8 mouse cellular contexts compared by ENCODE assay signal in genomic region chr4:144929811-144930221, GRCm38 (mm10). TPM values are rescaled to one million over a fixed set of nuclear protein-coding genes. Genes with fewer than 3 reads are reported as not detected.
A peak's percentile ranks its signal among the peaks of the same experiment; 100 is the strongest.
DNase-seq lines count a peak whose midpoint lies in the region; ATAC-seq and TF ChIP-seq lines count a peak whose summit lies in the region.

No protein-coding gene starts in this region.

- 96% methylated on average over 1 of the region's 1 CpGs for WGBS in midbrain, embryonic 13.5 days
- WGBS in midbrain, embryonic 10.5 days, result 79% methylated on average over 1 of the region's 1 CpGs
- whole genome bisulfite sequencing in kidney, embryonic 16.5 days, result 71% methylated on average over 1 of the region's 1 CpGs
- 73% methylated on average over 1 of the region's 1 CpGs for WGBS in lung, embryonic 14.5 days

- DNase-seq in midbrain, embryonic 10.5 days (ENCODE audit: low spot score), result no peak
- DNase-seq in cerebellum, postnatal 4 days (ENCODE audit: low spot score in 2 of 2), result peak; percentile 30 to 71
- peak; percentile 76 to 86 for DNase-seq in heart, adult 9 months (ENCODE audit: low spot score in 2 of 2)
- DNase-seq in lung, embryonic 14.5 days, result peak; percentile 55
- DNase-seq in right cerebral cortex, postnatal 4 days, result peak; percentile 61
- DNase-seq in yolk sac, embryonic 10.5 days (ENCODE audit: low spot score), result no peak

- no peaks in the 10 kb centered on the region for H3K36me3 ChIP-seq in midbrain, embryonic 13.5 days
- no peaks in the 10 kb centered on the region for H3K36me3 ChIP-seq in midbrain, embryonic 10.5 days
- H3K36me3 ChIP-seq in kidney, embryonic 16.5 days (ENCODE audit: insufficient read depth, low read length), result peaks cover 24% of the 10 kb centered on the region
- peaks cover 14% of the 10 kb centered on the region for H3K36me3 ChIP-seq in lung, embryonic 14.5 days (ENCODE audit: insufficient read depth)

- H3K9ac ChIP-seq in midbrain, embryonic 13.5 days (replicated peaks), result no peak overlapping the region
- H3K9ac ChIP-seq in kidney, embryonic 16.5 days (replicated peaks; ENCODE audit: low read length), result peak overlapping the region; percentile 38; the same call in 1 of the 2 replicates
- no peak overlapping the region for H3K9ac ChIP-seq in lung, embryonic 14.5 days

- TF ChIP-seq CTCF in lung, embryonic 14.5 days (IDR thresholded peaks at IDR 0.05; ENCODE audit: low read depth), result no peak

- no peaks in the 10 kb centered on the region for H3K27me3 ChIP-seq in midbrain, embryonic 13.5 days
- no peaks in the 10 kb centered on the region for H3K27me3 ChIP-seq in midbrain, embryonic 10.5 days (ENCODE audit: low read depth, poor library complexity, severe bottlenecking)
- no peaks in the 10 kb centered on the region for H3K27me3 ChIP-seq in kidney, embryonic 16.5 days (ENCODE audit: insufficient read depth, low read length)
- no peaks in the 10 kb centered on the region for H3K27me3 ChIP-seq in lung, embryonic 14.5 days (ENCODE audit: insufficient read depth, low read length)

- ATAC-seq in midbrain, embryonic 13.5 days, result peak; percentile 74
- peak; percentile 43; the same call in 1 of the 2 replicates for ATAC-seq in kidney, embryonic 16.5 days (ENCODE audit: low FRiP score, low TSS enrichment)
- ATAC-seq in lung, embryonic 14.5 days (ENCODE audit: insufficient read depth), result peak; percentile 46

- no peak overlapping the region for H3K27ac ChIP-seq in midbrain, embryonic 13.5 days
- no peak overlapping the region for H3K27ac ChIP-seq in midbrain, embryonic 10.5 days (replicated peaks)
- H3K27ac ChIP-seq in kidney, embryonic 16.5 days (ENCODE audit: low read length), result peak overlapping the region; percentile 96
- H3K27ac ChIP-seq in lung, embryonic 14.5 days (ENCODE audit: low read depth), result peak overlapping the region; percentile 92

- H3K4me1 ChIP-seq in midbrain, embryonic 13.5 days (replicated peaks), result no peaks in the 10 kb centered on the region
- 0 out of 2 replicates have a peak, but pooled peaks cover 6% of the 10 kb centered on the region for H3K4me1 ChIP-seq in midbrain, embryonic 10.5 days
- H3K4me1 ChIP-seq in kidney, embryonic 16.5 days (ENCODE audit: insufficient read depth, low read length), result peaks cover 26% of the 10 kb centered on the region
- peaks cover 12% of the 10 kb centered on the region for H3K4me1 ChIP-seq in lung, embryonic 14.5 days (ENCODE audit: insufficient read depth)

- no peaks in the 10 kb centered on the region for H3K9me3 ChIP-seq in midbrain, embryonic 13.5 days
- 0 out of 2 replicates have a peak, but pooled peaks cover 3% of the 10 kb centered on the region for H3K9me3 ChIP-seq in midbrain, embryonic 10.5 days (replicated peaks)
- H3K9me3 ChIP-seq in kidney, embryonic 16.5 days (ENCODE audit: low read length), result no peaks in the 10 kb centered on the region
- no peaks in the 10 kb centered on the region for H3K9me3 ChIP-seq in lung, embryonic 14.5 days (ENCODE audit: low read depth, low read length)

- H3K4me3 ChIP-seq in midbrain, embryonic 13.5 days (replicated peaks), result no peak overlapping the region
- no peak overlapping the region for H3K4me3 ChIP-seq in midbrain, embryonic 10.5 days
- H3K4me3 ChIP-seq in kidney, embryonic 16.5 days (ENCODE audit: low read length), result no peak overlapping the region
- no peak overlapping the region for H3K4me3 ChIP-seq in lung, embryonic 14.5 days (ENCODE audit: low read depth, low read length)

- H3K4me2 ChIP-seq in midbrain, embryonic 13.5 days (replicated peaks), result no peak overlapping the region
- no peak overlapping the region; the same call in 1 of the 2 replicates for H3K4me2 ChIP-seq in kidney, embryonic 16.5 days (replicated peaks; ENCODE audit: low read depth, low read length)
- H3K4me2 ChIP-seq in lung, embryonic 14.5 days, result no peak overlapping the region

RNA-seq across cellular contexts. Expression of gene Dhrs3, which starts 37.2 kb away (rescaled TPM):
- polyA plus RNA-seq in midbrain, embryonic 13.5 days (2015; fragmentation: Nextera tagmentation; extraction: Ambion mirVana), result 21.3 and 23.9 TPM in 2 replicates
- 7.0 and 8.6 TPM in 2 replicates for polyA plus RNA-seq in midbrain, embryonic 10.5 days (2016; fragmentation: Nextera tagmentation; extraction: Ambion mirVana)
- 210 and 217 TPM in 2 replicates for polyA plus RNA-seq in kidney, embryonic 16.5 days (2015; fragmentation: Nextera tagmentation; extraction: Ambion mirVana)
- 36.5 and 41.3 TPM in 2 replicates for polyA plus RNA-seq in lung, embryonic 14.5 days (2014; fragmentation: Nextera tagmentation; extraction: Ambion mirVana)

Comparison
In these comparisons a context has a peak if more than half of its experiments do, and no peak if none do; other contexts are left out.
1. H3K27ac ChIP-seq: peak in kidney, embryonic 16.5 days (single experiment) and lung, embryonic 14.5 days (single experiment); none in midbrain, embryonic 13.5 days (single experiment) and midbrain, embryonic 10.5 days (single experiment).
2. DNase-seq: peak in cerebellum, postnatal 4 days (2 of 2), heart, adult 9 months (2 of 2), lung, embryonic 14.5 days (single experiment) and right cerebral cortex, postnatal 4 days (single experiment); none in midbrain, embryonic 10.5 days (single experiment) and yolk sac, embryonic 10.5 days (single experiment).
3. Peak in every context shown above with its lines, with median percentiles within 50 percentile points of each other: ATAC-seq.